Mouse (Mus musculus): ENCODE results near the gene Asb7.

- no peak for TF ChIP-seq CTCF (IDR thresholded peaks at IDR 0.05; ENCODE audit: borderline replicate concordance, extremely low read depth, insufficient read depth, insufficient read length)
- TF ChIP-seq POLR2A (IDR thresholded peaks at IDR 0.05; ENCODE audit: borderline replicate concordance, extremely low read depth, insufficient read depth, insufficient read length, poor library complexity, severe bottlenecking) = no peak
Measured at GRCm38 (mm10) chr7:66724954-66725353, 35.6 kb upstream of the Asb7 start.
